Mouse (Mus musculus): ENCODE measurements around the gene B130006D01Rik.

GRCm38 (mm10) chr11:95716136-95716535 is 7.3 kb upstream of the B130006D01Rik start:
- no peak for TF ChIP-seq POLR2A (IDR thresholded peaks at IDR 0.05; ENCODE audit: insufficient read depth, low read depth, low read length)
- TF ChIP-seq CTCF (IDR thresholded peaks at IDR 0.05; ENCODE audit: insufficient read depth, low read depth, low read length), result no peak

Data from olfactory bulb, adult 2 months (tissue).